Mouse (Mus musculus): ENCODE results near the gene Rasgrf1. TPM values are rescaled to one million over a fixed set of nuclear protein-coding genes. Genes with fewer than 3 reads are reported as not detected.

Rasgrf1 gene
- polyA plus RNA-seq, 1 experiment: not detected

DNA sequence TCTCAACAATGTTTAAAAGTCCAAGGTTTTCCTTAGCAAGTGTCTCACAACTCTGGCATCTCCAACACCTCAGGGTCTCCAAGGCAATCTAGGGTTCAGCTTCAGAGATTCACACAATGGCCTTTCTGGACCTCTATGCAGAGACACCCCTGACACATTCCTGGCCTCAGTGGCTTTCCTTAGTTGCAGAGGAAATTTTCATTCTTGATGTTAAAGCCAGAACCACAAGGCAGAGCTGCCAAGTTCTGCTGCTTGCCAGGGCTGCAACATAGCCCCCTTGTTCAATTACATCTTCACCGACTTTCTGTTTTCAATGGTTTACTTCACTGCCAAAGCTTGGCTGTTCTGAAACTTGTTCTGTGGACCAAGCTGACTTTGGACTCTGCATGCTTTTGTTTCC lies 15.1 kb downstream of the Rasgrf1 start:
- Histone ChIP-seq H3K4me3 (ENCODE audit: insufficient read depth, poor library complexity, severe bottlenecking) (no peak overlapping the region), H3ac (ENCODE audit: control insufficient read depth, insufficient read length, low read depth) (no peak overlapping the region), H3K79me3 (ENCODE audit: low read depth) (no peaks in the 10 kb centered on the region), H3K79me2 (ENCODE audit: control insufficient read depth, insufficient read depth) (no peaks in the 10 kb centered on the region), H3K27me3 (ENCODE audit: control insufficient read depth, insufficient read depth, insufficient read length) (no peaks in the 10 kb centered on the region), H3K36me3 (ENCODE audit: control insufficient read depth, insufficient read depth) (no peaks in the 10 kb centered on the region)
- TF ChIP-seq CTCF (IDR thresholded peaks at IDR 0.05; ENCODE audit: control insufficient read depth, insufficient read depth, insufficient read length) (no peak), MYOG (IDR thresholded peaks at IDR 0.05; ENCODE audit: control insufficient read depth, extremely low read depth, insufficient read length) (no peak)

- Histone ChIP-seq H3K79me2 (ENCODE audit: control insufficient read depth, insufficient read depth) (no peaks in the 10 kb centered on the region), H3K27me3 (ENCODE audit: control insufficient read depth, insufficient read depth, insufficient read length) (no peaks in the 10 kb centered on the region), H3K36me3 (ENCODE audit: control insufficient read depth, insufficient read depth) (no peaks in the 10 kb centered on the region), H3ac (ENCODE audit: control insufficient read depth, insufficient read length, low read depth) (no peak overlapping the region), H3K4me3 (ENCODE audit: insufficient read depth, poor library complexity, severe bottlenecking) (no peak overlapping the region), H3K79me3 (ENCODE audit: low read depth) (no peaks in the 10 kb centered on the region)
- TF ChIP-seq MYOD1 (IDR thresholded peaks at IDR 0.05; ENCODE audit: control insufficient read depth, insufficient read length, low read depth) (no peak), CEBPB (IDR thresholded peaks at IDR 0.05; ENCODE audit: low read depth) (no peak), FOSL1 (IDR thresholded peaks at IDR 0.05; ENCODE audit: insufficient read depth, low read length, poor library complexity, severe bottlenecking) (no peak), USF1 (IDR thresholded peaks at IDR 0.05; ENCODE audit: low read depth) (no peak), MYOG (IDR thresholded peaks at IDR 0.05; ENCODE audit: control insufficient read depth, extremely low read depth, insufficient read length) (no peak), MAX (IDR thresholded peaks at IDR 0.05) (no peak), CTCF (IDR thresholded peaks at IDR 0.05; ENCODE audit: control insufficient read depth, insufficient read depth, insufficient read length) (no peak)
These were observed 18.8 kb downstream of the Rasgrf1 start for GRCm38 (mm10) chr9:89928497-89928896.

GRCm38 (mm10) chr9:89940428-89940827 lies 30.7 kb downstream of the Rasgrf1 start:
- Histone ChIP-seq H3K79me2 (ENCODE audit: control insufficient read depth, insufficient read depth) (no peaks in the 10 kb centered on the region), H3K4me3 (ENCODE audit: insufficient read depth, poor library complexity, severe bottlenecking) (no peak overlapping the region), H3ac (ENCODE audit: control insufficient read depth, insufficient read length, low read depth) (no peak overlapping the region), H3K27me3 (ENCODE audit: control insufficient read depth, insufficient read depth, insufficient read length) (peaks cover 3% of the 10 kb centered on the region), H3K79me3 (ENCODE audit: low read depth) (no peaks in the 10 kb centered on the region), H3K36me3 (ENCODE audit: control insufficient read depth, insufficient read depth) (no peaks in the 10 kb centered on the region)
- no peak for TF ChIP-seq FOSL1 (IDR thresholded peaks at IDR 0.05; ENCODE audit: insufficient read depth, low read length, poor library complexity, severe bottlenecking)
- TF ChIP-seq CEBPB (IDR thresholded peaks at IDR 0.05; ENCODE audit: low read depth): no peak
- no peak for TF ChIP-seq CTCF (IDR thresholded peaks at IDR 0.05; ENCODE audit: control insufficient read depth, insufficient read depth, insufficient read length)
- no peak for TF ChIP-seq MAX (IDR thresholded peaks at IDR 0.05)
- no peak for TF ChIP-seq USF1 (IDR thresholded peaks at IDR 0.05; ENCODE audit: low read depth)
- TF ChIP-seq MYOG (IDR thresholded peaks at IDR 0.05; ENCODE audit: control insufficient read depth, extremely low read depth, insufficient read length): no peak
- no peak for TF ChIP-seq MYOD1 (IDR thresholded peaks at IDR 0.05; ENCODE audit: control insufficient read depth, insufficient read length, low read depth)

DNA sequence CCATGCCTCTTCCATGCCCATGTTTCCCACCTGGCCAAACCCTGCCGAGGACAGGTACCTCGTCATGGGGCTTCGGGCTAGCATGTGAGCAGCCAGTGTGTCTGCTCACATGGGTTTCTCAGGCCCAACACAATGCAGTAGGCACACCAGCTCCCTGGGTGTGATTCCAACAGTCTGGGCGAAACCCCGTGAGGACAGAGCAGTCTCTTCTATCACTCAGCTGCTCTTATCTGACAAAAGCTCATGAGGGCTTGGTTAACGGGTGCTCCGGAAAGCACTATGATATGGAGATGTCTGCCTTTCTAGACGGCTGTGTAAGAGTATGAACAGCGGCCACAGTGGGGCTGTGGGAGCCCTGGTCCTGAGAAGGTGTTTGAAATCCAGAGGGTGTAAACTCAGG lies 37.1 kb downstream of the Rasgrf1 start:
- no peaks in the 10 kb centered on the region for H3K79me3 ChIP-seq (ENCODE audit: low read depth)
- H3K36me3 ChIP-seq (ENCODE audit: control insufficient read depth, insufficient read depth): no peaks in the 10 kb centered on the region
- H3K27me3 ChIP-seq (ENCODE audit: control insufficient read depth, insufficient read depth, insufficient read length): peaks cover 3% of the 10 kb centered on the region
- TF ChIP-seq CEBPB (IDR thresholded peaks at IDR 0.05; ENCODE audit: low read depth): no peak
- no peak for TF ChIP-seq MYOD1 (IDR thresholded peaks at IDR 0.05; ENCODE audit: control insufficient read depth, insufficient read length, low read depth)
- TF ChIP-seq USF1 (IDR thresholded peaks at IDR 0.05; ENCODE audit: low read depth): no peak
- no peak for TF ChIP-seq MAX (IDR thresholded peaks at IDR 0.05)
- TF ChIP-seq MYOG (IDR thresholded peaks at IDR 0.05; ENCODE audit: control insufficient read depth, extremely low read depth, insufficient read length): no peak
- TF ChIP-seq CTCF (IDR thresholded peaks at IDR 0.05; ENCODE audit: control insufficient read depth, insufficient read depth, insufficient read length): no peak
- TF ChIP-seq FOSL1 (IDR thresholded peaks at IDR 0.05; ENCODE audit: insufficient read depth, low read length, poor library complexity, severe bottlenecking): no peak
- no peak overlapping the region for H3K4me3 ChIP-seq (ENCODE audit: insufficient read depth, poor library complexity, severe bottlenecking)
- H3ac ChIP-seq (ENCODE audit: control insufficient read depth, insufficient read length, low read depth): no peak overlapping the region
- H3K79me2 ChIP-seq (ENCODE audit: control insufficient read depth, insufficient read depth): no peaks in the 10 kb centered on the region

DNA sequence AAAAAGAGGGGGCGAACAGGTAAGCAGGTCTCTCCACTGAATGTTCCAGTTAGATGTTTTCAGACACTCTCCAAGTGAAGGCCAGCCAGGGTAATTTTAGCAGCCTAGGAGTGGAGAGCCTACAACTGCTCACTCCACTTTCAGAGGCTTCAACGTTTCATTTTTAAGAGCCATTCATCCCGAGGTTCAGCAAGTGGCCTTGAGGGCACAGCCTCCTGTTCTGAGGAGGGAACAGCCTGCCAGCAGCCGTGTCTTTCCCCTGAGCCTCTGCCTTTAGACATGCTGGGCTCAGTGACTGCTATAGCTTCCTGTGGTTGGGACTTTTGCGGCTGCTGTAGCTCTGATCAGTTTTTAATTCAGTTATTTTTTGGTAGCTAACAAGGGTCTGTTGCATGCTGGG lies 38.9 kb downstream of the Rasgrf1 start:
- Histone ChIP-seq H3K79me3 (ENCODE audit: low read depth) (no peaks in the 10 kb centered on the region), H3K36me3 (ENCODE audit: control insufficient read depth, insufficient read depth) (no peaks in the 10 kb centered on the region), H3K4me3 (ENCODE audit: insufficient read depth, poor library complexity, severe bottlenecking) (no peak overlapping the region), H3ac (ENCODE audit: control insufficient read depth, insufficient read length, low read depth) (no peak overlapping the region), H3K27me3 (ENCODE audit: control insufficient read depth, insufficient read depth, insufficient read length) (no peaks in the 10 kb centered on the region), H3K79me2 (ENCODE audit: control insufficient read depth, insufficient read depth) (no peaks in the 10 kb centered on the region)
- TF ChIP-seq MAX (IDR thresholded peaks at IDR 0.05): no peak
- TF ChIP-seq USF1 (IDR thresholded peaks at IDR 0.05; ENCODE audit: low read depth): no peak
- no peak for TF ChIP-seq CTCF (IDR thresholded peaks at IDR 0.05; ENCODE audit: control insufficient read depth, insufficient read depth, insufficient read length)
- TF ChIP-seq CEBPB (IDR thresholded peaks at IDR 0.05; ENCODE audit: low read depth): no peak
- no peak for TF ChIP-seq MYOD1 (IDR thresholded peaks at IDR 0.05; ENCODE audit: control insufficient read depth, insufficient read length, low read depth)
- no peak for TF ChIP-seq MYOG (IDR thresholded peaks at IDR 0.05; ENCODE audit: control insufficient read depth, extremely low read depth, insufficient read length)
- no peak for TF ChIP-seq FOSL1 (IDR thresholded peaks at IDR 0.05; ENCODE audit: insufficient read depth, low read length, poor library complexity, severe bottlenecking)

GRCm38 (mm10) chr9:89953596-89954215 lies 44.0 kb downstream of the Rasgrf1 start:
- H3K4me3 ChIP-seq (ENCODE audit: insufficient read depth, poor library complexity, severe bottlenecking): no peak overlapping the region
- H3ac ChIP-seq (ENCODE audit: control insufficient read depth, insufficient read length, low read depth): no peak overlapping the region
- H3K79me2 ChIP-seq (ENCODE audit: control insufficient read depth, insufficient read depth): no peaks in the 10 kb centered on the region
- H3K79me3 ChIP-seq (ENCODE audit: low read depth): no peaks in the 10 kb centered on the region
- H3K27me3 ChIP-seq (ENCODE audit: control insufficient read depth, insufficient read depth, insufficient read length): no peaks in the 10 kb centered on the region
- no peaks in the 10 kb centered on the region for H3K36me3 ChIP-seq (ENCODE audit: control insufficient read depth, insufficient read depth)
- TF ChIP-seq MYOG (IDR thresholded peaks at IDR 0.05; ENCODE audit: control insufficient read depth, extremely low read depth, insufficient read length) (no peak), MAX (IDR thresholded peaks at IDR 0.05) (no peak), MYOD1 (IDR thresholded peaks at IDR 0.05; ENCODE audit: control insufficient read depth, insufficient read length, low read depth) (no peak), USF1 (IDR thresholded peaks at IDR 0.05; ENCODE audit: low read depth) (no peak), CTCF (IDR thresholded peaks at IDR 0.05; ENCODE audit: control insufficient read depth, insufficient read depth, insufficient read length) (no peak), CEBPB (IDR thresholded peaks at IDR 0.05; ENCODE audit: low read depth) (no peak), FOSL1 (IDR thresholded peaks at IDR 0.05; ENCODE audit: insufficient read depth, low read length, poor library complexity, severe bottlenecking) (no peak)
